Mouse (Mus musculus) gastrocnemius, adult 8-10 months (tissue): ENCODE data around the gene Phactr1. TPM values are rescaled to one million over a fixed set of nuclear protein-coding genes. Genes with fewer than 3 reads are reported as not detected.

Experiments
- DNase-seq, 2 experiments: peaks; one replicate each; pipeline ENCODE4 v3.0.0; 2022; ENCODE audit warnings: low spot score in 2 of 2
- total RNA-seq, 4 experiments: library from RNA; stranded (reverse); gene quantifications; 2 replicates each; pipeline ENCODE4 v1.2.4; 2022

The Phactr1 gene
- total RNA-seq, 4 experiments from 2014 or later = 0.51 to 3.1 (median 1.7) TPM

GRCm38 (mm10) chr13:42866162-42866941 lies 185.9 kb downstream of the Phactr1 start:
- peak; percentile 8 to 27 for DNase-seq

DNA sequence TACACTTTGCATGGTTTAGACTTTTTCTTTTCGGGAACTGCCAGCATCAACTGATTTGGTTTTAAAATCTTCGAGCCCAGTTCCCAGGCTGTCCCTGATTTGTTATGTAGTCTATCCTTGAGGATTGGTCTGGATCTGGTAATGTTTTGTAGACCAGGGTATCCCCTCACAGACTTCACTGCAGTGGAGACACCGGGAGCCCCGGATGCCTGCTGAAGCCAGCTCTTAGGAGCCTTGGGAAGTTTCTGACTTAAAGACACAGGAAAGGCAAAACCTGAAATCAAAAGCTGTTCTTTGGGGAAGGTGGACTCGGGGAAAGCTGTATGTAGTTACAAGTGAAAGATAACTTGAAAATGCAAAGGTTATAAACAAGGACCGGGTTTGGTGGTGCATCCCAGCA lies 186.6 kb downstream of the Phactr1 start:
- no peak for DNase-seq

DNA sequence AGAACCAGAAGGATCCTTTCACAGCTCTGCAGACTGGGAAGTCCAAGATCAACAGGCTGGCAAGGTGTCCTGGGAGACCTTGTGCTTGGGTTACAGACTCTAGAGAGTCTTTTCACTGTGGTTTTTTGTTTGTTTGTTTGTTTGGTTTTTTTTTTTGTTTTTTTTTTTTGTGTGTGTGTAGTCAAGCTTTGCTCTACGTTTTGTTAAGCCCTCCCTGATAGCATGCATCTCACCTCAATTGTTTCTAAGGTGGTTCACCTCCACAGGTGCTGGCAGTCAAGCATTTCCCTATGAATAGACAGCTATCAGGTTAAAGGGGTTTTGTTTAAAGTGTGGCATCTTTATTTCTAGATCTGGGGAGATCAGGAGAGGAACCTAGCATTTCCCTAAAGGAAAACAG lies 191.7 kb downstream of the Phactr1 start:
- no peak for DNase-seq

- DNase-seq = no peak
These were observed 197.9 kb downstream of the Phactr1 start for GRCm38 (mm10) chr13:42878346-42878745.

- DNase-seq = no peak
These were observed 203.8 kb downstream of the Phactr1 start for GRCm38 (mm10) chr13:42884033-42884724.

DNA sequence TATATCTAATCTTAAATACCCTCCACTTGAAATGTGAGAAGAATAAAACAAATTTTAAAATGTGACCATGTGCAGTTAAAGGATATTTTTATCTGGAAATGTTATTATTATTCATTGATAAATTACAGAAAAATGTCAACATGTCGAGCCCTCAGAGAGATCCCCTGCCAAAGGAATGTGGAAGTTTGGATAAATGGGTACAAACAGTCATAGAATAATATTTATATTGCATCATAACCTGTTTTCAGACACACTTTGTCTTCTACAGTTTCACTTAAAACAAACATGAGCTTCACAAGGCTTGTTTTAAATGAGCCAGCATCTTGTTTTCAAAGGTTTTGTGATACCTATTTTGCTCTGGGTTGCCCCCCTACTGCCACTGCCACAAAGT lies 204.3 kb downstream of the Phactr1 start:
- no peak for DNase-seq

GRCm38 (mm10) chr13:42887701-42888100 lies 207.3 kb downstream of the Phactr1 start:
- no peak for DNase-seq

DNA sequence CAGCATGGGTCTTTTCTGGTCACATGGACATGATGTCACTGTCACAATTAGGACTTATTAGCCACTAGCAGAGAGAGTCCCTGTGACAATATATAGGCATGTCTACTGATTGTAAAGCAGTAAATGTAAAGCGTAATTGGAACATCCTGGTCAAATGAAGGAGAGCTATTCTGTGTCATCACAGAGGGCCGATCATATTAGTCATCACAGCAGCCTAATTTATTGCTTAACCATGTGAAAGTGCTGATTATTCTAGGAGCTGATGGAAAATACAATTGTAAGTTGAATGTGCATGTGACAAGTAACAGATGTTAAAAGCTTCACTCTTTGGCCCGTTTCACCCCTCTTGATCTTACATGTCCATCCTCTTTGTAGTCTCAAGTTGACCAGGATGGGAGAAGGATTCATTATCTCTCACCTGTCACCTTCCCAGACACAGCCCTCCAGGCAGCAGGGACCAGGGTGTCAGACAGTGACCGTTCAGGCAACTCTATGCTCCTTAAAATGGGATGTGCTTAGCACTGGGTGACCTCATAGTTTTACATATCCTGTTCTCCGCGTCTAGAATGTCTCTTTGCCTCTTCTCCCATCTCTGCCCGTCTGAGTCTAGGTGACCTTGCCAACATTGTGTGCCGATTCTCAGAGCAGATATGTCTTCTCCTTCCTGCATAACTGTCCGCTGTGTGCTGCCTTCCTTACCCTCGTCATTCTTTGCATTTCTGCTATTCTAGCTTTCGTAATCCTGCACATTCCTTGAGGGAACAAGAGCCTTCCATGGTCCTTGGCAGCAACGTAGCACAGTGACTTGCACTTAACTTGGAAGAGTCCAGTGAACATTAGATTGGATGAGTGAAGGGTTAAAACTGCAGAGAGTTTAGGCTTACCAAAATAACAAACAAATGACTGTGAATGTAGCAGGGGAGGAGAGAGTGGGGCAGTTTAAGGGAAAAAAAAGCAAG lies 209.4 kb downstream of the Phactr1 start:
- no peak for DNase-seq

- DNase-seq = no peak
These were observed 210.2 kb downstream of the Phactr1 start for GRCm38 (mm10) chr13:42890651-42891050.

- DNase-seq = no peak
These were observed 213.6 kb downstream of the Phactr1 start for GRCm38 (mm10) chr13:42894016-42894415.

- DNase-seq = no peak
These were observed 214.2 kb downstream of the Phactr1 start for GRCm38 (mm10) chr13:42894598-42894997.

- no peak for DNase-seq
These were observed 215.6 kb downstream of the Phactr1 start for GRCm38 (mm10) chr13:42895980-42896379.

DNA sequence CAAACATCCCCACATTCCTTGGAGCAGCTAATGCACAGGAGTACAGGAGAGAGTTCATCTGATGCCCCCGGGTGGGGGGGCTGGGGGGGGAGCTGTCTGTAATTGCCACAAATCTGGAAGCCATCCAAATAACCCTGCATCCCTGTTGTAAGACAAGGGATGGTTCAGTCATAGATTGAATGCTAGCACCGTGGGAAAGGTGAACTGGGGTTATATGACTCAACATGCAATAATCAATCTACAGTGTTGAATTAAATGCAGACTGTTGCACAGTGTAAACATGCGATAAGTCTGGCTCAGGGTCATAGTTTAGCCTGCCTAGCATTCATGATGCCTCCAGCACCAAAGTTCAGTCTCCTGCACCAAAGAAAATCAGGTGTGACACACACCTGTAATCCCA lies 219.2 kb downstream of the Phactr1 start:
- no peak for DNase-seq

DNA sequence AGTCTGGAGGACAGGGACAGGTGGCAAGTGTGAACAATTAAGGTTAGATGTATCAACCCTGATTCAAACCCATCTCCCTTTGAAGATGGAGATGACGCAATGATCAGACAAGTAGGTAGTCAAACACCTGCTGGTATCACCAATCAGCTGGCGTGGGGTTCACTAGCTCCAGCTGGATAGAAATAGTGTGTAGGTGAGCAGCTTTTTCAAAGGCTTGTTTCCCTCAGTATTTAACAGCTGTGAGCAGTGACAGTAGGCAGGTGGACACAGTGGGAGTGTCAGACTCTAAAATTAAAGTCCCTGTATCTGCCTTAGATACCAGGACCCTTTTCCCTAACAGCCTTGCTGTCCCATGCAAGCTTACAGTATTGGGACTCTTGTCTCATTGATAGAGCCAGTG lies 221.4 kb downstream of the Phactr1 start:
- DNase-seq = no peak

GRCm38 (mm10) chr13:42902859-42903258 lies 222.4 kb downstream of the Phactr1 start:
- DNase-seq = no peak

DNA sequence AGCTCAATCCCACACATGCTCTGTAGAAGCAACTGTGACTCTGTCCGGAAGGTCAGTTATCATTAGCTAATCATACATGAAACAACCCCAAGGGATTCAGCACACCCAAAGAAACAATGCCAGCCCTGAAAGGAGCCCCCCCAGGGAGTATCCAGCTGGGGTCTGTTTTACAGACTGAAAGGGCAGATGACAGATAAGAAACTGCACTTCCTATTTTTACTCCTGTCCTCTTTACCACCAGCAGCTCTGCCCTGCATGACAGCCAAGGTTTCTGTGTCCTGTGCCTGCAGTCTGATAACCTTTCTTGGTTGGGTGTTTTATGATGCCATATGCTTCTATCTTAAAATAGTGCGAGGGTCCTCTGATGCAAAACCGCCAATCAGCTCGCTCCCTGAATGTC lies 225.4 kb downstream of the Phactr1 start:
- no peak for DNase-seq

DNA sequence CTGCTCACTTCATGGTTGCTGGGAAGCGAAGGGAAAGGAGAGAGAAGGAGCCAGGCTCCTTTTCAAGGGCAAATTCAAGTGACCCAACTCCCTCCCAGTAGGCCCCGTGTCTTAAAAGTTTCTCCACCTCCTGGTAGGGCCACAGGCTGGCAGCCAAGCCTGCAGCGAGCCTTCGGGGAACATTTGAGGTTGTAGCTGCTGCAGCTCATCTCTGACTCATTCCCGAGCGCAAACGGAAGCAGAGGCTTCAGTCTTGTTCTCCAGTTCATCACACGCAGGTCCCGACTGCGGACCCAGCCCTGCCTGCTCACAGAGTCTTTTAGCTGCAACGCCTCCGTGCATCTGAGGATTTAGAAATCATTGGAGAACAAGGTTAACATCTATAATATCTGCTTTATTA lies 226.6 kb downstream of the Phactr1 start:
- peak in 1 of 2 experiments; percentile 15 for DNase-seq

DNA sequence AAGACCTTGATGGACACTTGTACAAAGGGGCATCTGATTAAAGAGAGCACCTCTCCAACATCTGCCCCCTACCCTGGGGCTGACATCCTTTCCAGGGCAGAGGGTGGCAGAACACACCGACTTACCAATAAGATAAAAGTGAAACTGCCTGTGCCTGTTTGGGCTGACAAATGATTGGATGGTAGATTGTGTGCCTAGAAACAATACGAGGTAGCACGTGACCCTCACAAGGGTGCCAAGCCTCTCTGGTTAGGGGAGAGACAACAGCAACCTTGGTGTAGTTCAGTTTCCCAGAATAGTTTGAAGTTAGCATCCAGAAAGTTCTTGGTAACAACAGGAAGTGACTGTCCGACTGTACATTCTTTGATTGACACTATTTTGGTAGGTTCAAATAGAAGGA lies 234.7 kb downstream of the Phactr1 start:
- no peak for DNase-seq

GRCm38 (mm10) chr13:42915851-42916193 lies 235.4 kb downstream of the Phactr1 start:
- DNase-seq = no peak

GRCm38 (mm10) chr13:42916194-42917033 lies 236.0 kb downstream of the Phactr1 start:
- DNase-seq = peak in 1 of 2 experiments; percentile 11

- no peak for DNase-seq
These were observed 236.8 kb downstream of the Phactr1 start for GRCm38 (mm10) chr13:42917251-42917650.
